Mouse (Mus musculus) kidney, adult 2 months (tissue): ENCODE measurements around the gene Khdc1c.

Experiments used
- CTCF ChIP-seq: fragments of 200-500 bp; conservative IDR thresholded peaks from 2 replicates; pipeline ENCODE4 v1.5.1; 2011; ENCODE audit warnings: low read depth, mild to moderate bottlenecking, control low read depth, low read length, moderate library complexity, mixed read lengths; ENCODE audit not compliant: insufficient read depth, insufficient read length
- POLR2A ChIP-seq: fragments of 200-500 bp; IDR thresholded peaks from one replicate; pipeline ENCODE4 v1.6.1; 2011; ENCODE audit warnings: low read depth, low read length, control low read depth

GRCm38 (mm10) chr1:21419370-21419769 lies 51.2 kb downstream of the Khdc1c start:
- TF ChIP-seq CTCF (0 out of 2 replicates have a peak, but pooled peaks have one; percentile 8), POLR2A (no peak)
